Mouse (Mus musculus) midbrain, embryonic 10.5 days (tissue): Measurements from ENCODE around the gene Mark3. TPM values are rescaled to one million over a fixed set of nuclear protein-coding genes. Genes with fewer than 3 reads are reported as not detected.
"Not testable (repeated sequence)": the region's sequence is repeated elsewhere in the genome, so short reads cannot be mapped to it uniquely, and the experiment has no call there.

Source experiments
- DNase-seq: peaks from one replicate; pipeline ENCODE4 v3.0.0-alpha.2; 2017; ENCODE audit warnings: low spot score
- H3K27ac ChIP-seq: fragments of 300-500 bp; sonication (generic); replicated peaks from 2 replicates; pipeline ENCODE4 v1.5.1; 2016; ENCODE audit warnings: mild to moderate bottlenecking
- H3K27me3 ChIP-seq: fragments of 300-500 bp; sonication (generic); 2 replicates; pipeline ENCODE4 v1.6.1; 2016; ENCODE audit warnings: low read depth, mild to moderate bottlenecking; ENCODE audit not compliant: poor library complexity, severe bottlenecking
- H3K36me3 ChIP-seq: fragments of 300-500 bp; sonication (generic); 2 replicates; pipeline ENCODE4 v1.6.1; 2016; ENCODE audit warnings: mild to moderate bottlenecking, moderate library complexity
- H3K4me1 ChIP-seq: fragments of 300-500 bp; sonication (generic); 2 replicates; pipeline ENCODE4 v1.6.1; 2016
- H3K4me3 ChIP-seq: fragments of 300-500 bp; sonication (generic); 2 replicates; pipeline ENCODE4 v1.5.1; 2016; ENCODE audit warnings: mild to moderate bottlenecking, moderate library complexity
- H3K9me3 ChIP-seq: fragments of 300-500 bp; sonication (generic); replicated peaks from 2 replicates; pipeline ENCODE4 v1.6.1; 2016; ENCODE audit warnings: mild to moderate bottlenecking
- WGBS: fragments of 180-500 bp; shearing (Covaris S2); methylation state at CpG from one replicate; pipeline ENCODE4 v1.1.7; 2016; 5-methylcytosine and 5-hydroxymethylcytosine counted together
- polyA plus RNA-seq: library from polyadenylated mRNA; unstranded; fragments of >200 nt; fragmentation: Nextera tagmentation; extraction: Ambion mirVana; gene quantifications from 2 replicates; pipeline ENCODE4 v1.2.1, GENCODE M21; 2016

The Mark3 gene
- polyA plus RNA-seq, 1 experiment from 2014 or later, result 44.2 TPM

GRCm38 (mm10) chr12:111605619-111606018 lies 31.3 kb downstream of the Mark3 start:
- Histone ChIP-seq H3K36me3 (peaks cover 90% of the 10 kb centered on the region), H3K27me3 (no peaks in the 10 kb centered on the region), H3K27ac (no peak overlapping the region), H3K4me3 (no peak overlapping the region), H3K9me3 (no peaks in the 10 kb centered on the region), H3K4me1 (0 out of 2 replicates have a peak, but pooled peaks cover 3% of the 10 kb centered on the region)
- DNase-seq, result no peak
- 91% methylated on average over 2 of the region's 2 CpGs for WGBS

GRCm38 (mm10) chr12:111608015-111608414 lies 33.7 kb downstream of the Mark3 start:
- Histone ChIP-seq H3K27me3 (no peaks in the 10 kb centered on the region), H3K4me3 (no peak overlapping the region), H3K36me3 (peaks cover 91% of the 10 kb centered on the region), H3K27ac (no peak overlapping the region), H3K4me1 (0 out of 2 replicates have a peak, but pooled peaks cover 3% of the 10 kb centered on the region), H3K9me3 (no peaks in the 10 kb centered on the region)
- no peak for DNase-seq
- 47% methylated on average over 5 of the region's 5 CpGs for whole genome bisulfite sequencing

GRCm38 (mm10) chr12:111614475-111615141 lies 40.3 kb downstream of the Mark3 start:
- DNase-seq, result no peak
- WGBS, result 85% methylated on average over 5 of the region's 5 CpGs
- Histone ChIP-seq H3K27me3 (no peaks in the 10 kb centered on the region), H3K36me3 (peaks cover 84% of the 10 kb centered on the region), H3K9me3 (no peaks in the 10 kb centered on the region), H3K4me1 (no peaks in the 10 kb centered on the region), H3K27ac (no peak overlapping the region), H3K4me3 (no peak overlapping the region)

- no peaks in the 10 kb centered on the region for H3K9me3 ChIP-seq
- H3K4me1 ChIP-seq, result no peaks in the 10 kb centered on the region
- no peak for DNase-seq
- H3K36me3 ChIP-seq, result peaks cover 85% of the 10 kb centered on the region
- no peak overlapping the region for H3K4me3 ChIP-seq
- 92% methylated on average over 7 of the region's 7 CpGs for WGBS
- H3K27ac ChIP-seq, result no peak overlapping the region
- H3K27me3 ChIP-seq, result no peaks in the 10 kb centered on the region
Measured at GRCm38 (mm10) chr12:111618266-111618665, 43.9 kb downstream of the Mark3 start.

GRCm38 (mm10) chr12:111648061-111648645 lies 73.8 kb downstream of the Mark3 start:
- Histone ChIP-seq H3K27me3 (no peaks in the 10 kb centered on the region), H3K9me3 (no peaks in the 10 kb centered on the region), H3K4me1 (no peaks in the 10 kb centered on the region), H3K36me3 (peaks cover 94% of the 10 kb centered on the region), H3K27ac (0 out of 2 replicates have a peak overlapping the region, but pooled peaks have one; percentile 35), H3K4me3 (no peak overlapping the region)
- WGBS, result 58% methylated on average over 6 of the region's 6 CpGs
- peak; percentile 72 for DNase-seq

GRCm38 (mm10) chr12:111652953-111653352 lies 78.6 kb downstream of the Mark3 start:
- Histone ChIP-seq H3K27ac (no peak overlapping the region), H3K9me3 (no peaks in the 10 kb centered on the region), H3K4me3 (no peak overlapping the region), H3K4me1 (0 out of 2 replicates have a peak, but pooled peaks cover 5% of the 10 kb centered on the region), H3K36me3 (peaks cover 93% of the 10 kb centered on the region), H3K27me3 (no peaks in the 10 kb centered on the region)
- no peak for DNase-seq
- 89% methylated on average over 3 of the region's 3 CpGs for WGBS

- Histone ChIP-seq H3K9me3 (no peaks in the 10 kb centered on the region), H3K4me1 (0 out of 2 replicates have a peak, but pooled peaks cover 5% of the 10 kb centered on the region), H3K36me3 (peaks cover 90% of the 10 kb centered on the region), H3K4me3 (no peak overlapping the region), H3K27me3 (no peaks in the 10 kb centered on the region), H3K27ac (peak overlapping the region; percentile 63)
- WGBS, result 49% methylated on average over 3 of the region's 3 CpGs
- DNase-seq, result peak; percentile 63
Measured at GRCm38 (mm10) chr12:111653434-111653833, 79.1 kb downstream of the Mark3 start.

- Histone ChIP-seq H3K4me3 (no peak overlapping the region), H3K36me3 (peaks cover 90% of the 10 kb centered on the region), H3K4me1 (peaks cover 14% of the 10 kb centered on the region), H3K27ac (no peak overlapping the region), H3K27me3 (no peaks in the 10 kb centered on the region), H3K9me3 (no peaks in the 10 kb centered on the region)
- 97% methylated on average over 11 of the region's 11 CpGs for WGBS
- DNase-seq, result no peak
Measured at GRCm38 (mm10) chr12:111655695-111656094, 81.4 kb downstream of the Mark3 start.

- peaks cover 23% of the 10 kb centered on the region for H3K4me1 ChIP-seq
- no peaks in the 10 kb centered on the region for H3K9me3 ChIP-seq
- H3K27me3 ChIP-seq, result no peaks in the 10 kb centered on the region
- no peak overlapping the region for H3K27ac ChIP-seq
- no peak overlapping the region for H3K4me3 ChIP-seq
- DNase-seq, result no peak
- WGBS, result 97% methylated on average over 4 of the region's 4 CpGs
- H3K36me3 ChIP-seq, result peaks cover 91% of the 10 kb centered on the region
Measured at GRCm38 (mm10) chr12:111659331-111659730, 85.0 kb downstream of the Mark3 start.

GRCm38 (mm10) chr12:111660628-111661027 lies 86.3 kb downstream of the Mark3 start:
- 96% methylated on average over 1 of the region's 1 CpGs for WGBS
- Histone ChIP-seq H3K36me3 (peaks cover 88% of the 10 kb centered on the region), H3K9me3 (no peaks in the 10 kb centered on the region), H3K27me3 (no peaks in the 10 kb centered on the region), H3K4me1 (peaks cover 27% of the 10 kb centered on the region), H3K4me3 (no peak overlapping the region), H3K27ac (no peak overlapping the region; the same call in 1 of the 2 replicates)
- no peak for DNase-seq

- Histone ChIP-seq H3K4me1 (peaks cover 30% of the 10 kb centered on the region), H3K36me3 (peaks cover 87% of the 10 kb centered on the region)
- 99% methylated on average over 11 of the region's 11 CpGs for WGBS
- H3K4me3 ChIP-seq, DNase-seq, H3K27ac ChIP-seq, H3K27me3 ChIP-seq, H3K9me3 ChIP-seq: not testable (repeated sequence)
Measured at GRCm38 (mm10) chr12:111661554-111661953, 87.2 kb downstream of the Mark3 start.

GRCm38 (mm10) chr12:111663228-111664143 lies 89.2 kb downstream of the Mark3 start:
- Histone ChIP-seq H3K27ac (peak overlapping the region; percentile 79), H3K36me3 (peaks cover 89% of the 10 kb centered on the region), H3K4me1 (peaks cover 39% of the 10 kb centered on the region), H3K9me3 (no peaks in the 10 kb centered on the region), H3K27me3 (no peaks in the 10 kb centered on the region), H3K4me3 (peak overlapping the region; percentile 24; the same call in 1 of the 2 replicates)
- DNase-seq, result no peak
- WGBS, result 80% methylated on average over 17 of the region's 17 CpGs
